Mouse (Mus musculus) neural tube, embryonic 14.5 days (tissue): ENCODE results near the gene Gigyf1. TPM values are rescaled to one million over a fixed set of nuclear protein-coding genes. Genes with fewer than 3 reads are reported as not detected.
A peak's percentile ranks its signal among the peaks of the same experiment; 100 is the strongest.

Experiments
- ATAC-seq: fragments of 200-750 bp; cut with Nextera tagmentation; 2 replicates; pipeline ENCODE4 v1.8.0; 2017; ENCODE audit warnings: low read depth, mild to moderate bottlenecking, moderate TSS enrichment, moderate library complexity
- H3K27ac ChIP-seq: fragments of 300-500 bp; sonication (generic); 2 replicates; pipeline ENCODE4 v1.5.1; 2014; ENCODE audit warnings: low read depth, mild to moderate bottlenecking, control low read depth, low read length, moderate library complexity, mixed read lengths
- H3K27me3 ChIP-seq: fragments of 300-500 bp; sonication (generic); 2 replicates; pipeline ENCODE4 v1.6.1; 2014; ENCODE audit warnings: low read length; ENCODE audit not compliant: control insufficient read depth, insufficient read depth
- H3K36me3 ChIP-seq: fragments of 300-500 bp; sonication (generic); 2 replicates; pipeline ENCODE4 v1.6.1; 2014; ENCODE audit warnings: low read length, mixed read lengths; ENCODE audit not compliant: control insufficient read depth, insufficient read depth
- H3K4me1 ChIP-seq: fragments of 300-500 bp; sonication (generic); 2 replicates; pipeline ENCODE4 v1.6.1; 2014; ENCODE audit warnings: low read length; ENCODE audit not compliant: control insufficient read depth, insufficient read depth
- H3K4me2 ChIP-seq: fragments of 300-500 bp; sonication (generic); 2 replicates; pipeline ENCODE4 v1.6.1; 2014; ENCODE audit warnings: mild to moderate bottlenecking, low read depth, low read length, control low read depth
- H3K4me3 ChIP-seq: fragments of 300-500 bp; sonication (generic); 2 replicates; pipeline ENCODE4 v1.5.1; 2014; ENCODE audit warnings: low read depth, low read length, control low read depth, mixed read lengths
- H3K9ac ChIP-seq: fragments of 300-500 bp; sonication (generic); replicated peaks from 2 replicates; pipeline ENCODE4 v1.6.1; 2014; ENCODE audit warnings: low read depth, mild to moderate bottlenecking, control low read depth, low read length, mixed read lengths
- H3K9me3 ChIP-seq: fragments of 300-500 bp; sonication (generic); 2 replicates; pipeline ENCODE4 v1.6.1; 2016; ENCODE audit warnings: low read length; ENCODE audit not compliant: control insufficient read depth
- WGBS: fragments of 180-500 bp; shearing (Covaris S2); extraction: QIAGEN DNeasy Blood & Tissue Kit; methylation state at CpG from one replicate; pipeline ENCODE4 v1.1.7; 2014; 5-methylcytosine and 5-hydroxymethylcytosine counted together
- polyA plus RNA-seq: library from polyadenylated mRNA; unstranded; fragments of >200 nt; fragmentation: Nextera tagmentation; extraction: Ambion mirVana; gene quantifications from 2 replicates; pipeline ENCODE4 v1.2.1, GENCODE M21; 2014

Gene Gigyf1
- polyA plus RNA-seq, 1 experiment from 2014 or later = 21.2 TPM

- peak overlapping the region; percentile 98; the same call in 1 of the 2 replicates for H3K9ac ChIP-seq
- H3K4me2 ChIP-seq = peak overlapping the region; percentile 95
- WGBS = 54% methylated on average over 3 of the region's 3 CpGs
- ATAC-seq = no peak
- peak overlapping the region; percentile 99 for H3K4me3 ChIP-seq
- peaks cover 32% of the 10 kb centered on the region for H3K4me1 ChIP-seq
- no peaks in the 10 kb centered on the region for H3K9me3 ChIP-seq
- no peaks in the 10 kb centered on the region; the same call in 1 of the 2 replicates for H3K36me3 ChIP-seq
- H3K27me3 ChIP-seq = no peaks in the 10 kb centered on the region
- H3K27ac ChIP-seq = no peak overlapping the region
Observed at GRCm38 (mm10) chr5:137511706-137512105, 6.6 kb upstream of the Gigyf1 start.

DNA sequence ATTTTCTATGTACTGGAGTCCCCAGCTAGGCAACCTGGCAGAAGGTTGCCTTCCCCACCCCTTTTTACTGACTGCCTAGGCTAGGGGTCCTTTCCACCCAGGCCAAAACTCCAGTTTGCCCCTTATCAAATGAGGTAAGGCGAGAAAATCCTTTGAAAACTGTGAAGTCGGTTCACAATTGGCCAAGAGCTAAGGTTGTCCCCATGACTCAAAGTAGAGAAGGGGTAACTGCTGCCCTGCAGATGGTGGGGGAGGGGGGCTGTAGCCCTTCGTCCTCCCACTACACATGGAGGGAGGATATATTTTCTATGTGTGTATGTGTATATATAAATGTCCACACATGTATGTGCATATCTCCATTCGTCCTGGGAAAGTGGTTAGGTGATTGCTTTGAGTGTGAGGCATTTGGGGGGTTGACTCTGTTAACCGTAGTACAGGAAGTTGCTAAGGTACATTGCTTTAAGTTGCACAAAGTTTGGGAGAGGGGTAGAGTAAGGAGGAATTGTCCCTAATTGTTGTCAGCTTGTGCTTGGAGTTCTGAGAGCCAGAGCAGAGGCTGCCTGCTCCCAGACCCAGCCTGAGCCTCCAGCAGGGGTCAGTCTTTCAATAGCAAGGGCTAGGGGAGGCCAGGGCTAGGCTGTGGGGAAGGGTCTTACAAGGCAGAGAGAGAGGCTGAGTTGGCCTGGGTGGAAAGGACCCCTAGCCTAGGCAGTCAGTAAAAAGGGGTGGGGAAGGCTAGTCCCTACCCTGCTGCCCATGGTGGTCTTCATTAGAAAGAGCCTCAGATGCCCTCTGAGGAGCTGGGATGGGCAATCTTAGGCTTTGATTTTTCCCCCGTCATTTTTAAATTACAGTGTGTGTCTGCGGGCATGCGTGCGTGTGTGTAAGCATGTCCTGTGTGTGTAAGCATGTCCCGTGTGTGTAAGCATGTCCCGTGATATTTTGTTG, 5.2 kb upstream of the Gigyf1 start:
- Histone ChIP-seq H3K4me3 (no peak overlapping the region; the same call in 1 of the 2 replicates), H3K27me3 (no peaks in the 10 kb centered on the region), H3K27ac (no peak overlapping the region), H3K4me2 (peak overlapping the region; percentile 18; the same call in 1 of the 2 replicates), H3K4me1 (peaks cover 32% of the 10 kb centered on the region), H3K9ac (no peak overlapping the region), H3K36me3 (no peaks in the 10 kb centered on the region; the same call in 1 of the 2 replicates), H3K9me3 (no peaks in the 10 kb centered on the region)
- 0 out of 2 replicates have a peak, but pooled peaks have one; percentile 39 for ATAC-seq
- WGBS = 86% methylated on average over 11 of the region's 11 CpGs

GRCm38 (mm10) chr5:137513951-137514721, 4.2 kb upstream of the Gigyf1 start:
- Histone ChIP-seq H3K4me2 (peak overlapping the region; percentile 6; the same call in 1 of the 2 replicates), H3K9ac (peak overlapping the region; percentile 5; the same call in 1 of the 2 replicates), H3K4me1 (peaks cover 32% of the 10 kb centered on the region), H3K4me3 (no peak overlapping the region), H3K27me3 (no peaks in the 10 kb centered on the region), H3K9me3 (no peaks in the 10 kb centered on the region), H3K36me3 (peaks cover 8% of the 10 kb centered on the region; the same call in 1 of the 2 replicates), H3K27ac (no peak overlapping the region; the same call in 1 of the 2 replicates)
- WGBS = 87% methylated on average over 12 of the region's 12 CpGs
- no peak for ATAC-seq

- Histone ChIP-seq H3K27me3 (no peaks in the 10 kb centered on the region), H3K4me3 (no peak overlapping the region), H3K4me2 (no peak overlapping the region), H3K27ac (no peak overlapping the region), H3K9me3 (no peaks in the 10 kb centered on the region), H3K9ac (no peak overlapping the region), H3K36me3 (peaks cover 15% of the 10 kb centered on the region), H3K4me1 (peaks cover 32% of the 10 kb centered on the region)
- 96% methylated on average over 3 of the region's 3 CpGs for WGBS
- ATAC-seq = no peak
Observed at GRCm38 (mm10) chr5:137514811-137515210, 3.5 kb upstream of the Gigyf1 start.

- no peaks in the 10 kb centered on the region for H3K27me3 ChIP-seq
- H3K4me3 ChIP-seq = no peak overlapping the region
- H3K4me2 ChIP-seq = no peak overlapping the region
- no peak overlapping the region for H3K9ac ChIP-seq
- 0 out of 2 replicates have a peak, but pooled peaks cover 3% of the 10 kb centered on the region for H3K4me1 ChIP-seq
- H3K9me3 ChIP-seq = no peaks in the 10 kb centered on the region
- no peak overlapping the region for H3K27ac ChIP-seq
- 92% methylated on average over 27 of the region's 27 CpGs for WGBS
- ATAC-seq = no peak
- peaks cover 65% of the 10 kb centered on the region for H3K36me3 ChIP-seq
Observed at GRCm38 (mm10) chr5:137519691-137520550, 1.6 kb downstream of the Gigyf1 start.

GRCm38 (mm10) chr5:137521861-137522260, 3.5 kb downstream of the Gigyf1 start:
- ATAC-seq = no peak
- no peaks in the 10 kb centered on the region for H3K27me3 ChIP-seq
- H3K9ac ChIP-seq = no peak overlapping the region
- H3K4me3 ChIP-seq = no peak overlapping the region
- H3K4me2 ChIP-seq = no peak overlapping the region
- 80% methylated on average over 9 of the region's 9 CpGs for WGBS
- no peak overlapping the region for H3K27ac ChIP-seq
- H3K9me3 ChIP-seq = no peaks in the 10 kb centered on the region
- peaks cover 73% of the 10 kb centered on the region for H3K36me3 ChIP-seq
- H3K4me1 ChIP-seq = 0 out of 2 replicates have a peak, but pooled peaks cover 3% of the 10 kb centered on the region

GRCm38 (mm10) chr5:137522711-137523110, 4.4 kb downstream of the Gigyf1 start:
- H3K9me3 ChIP-seq = no peaks in the 10 kb centered on the region
- ATAC-seq = no peak
- H3K36me3 ChIP-seq = peaks cover 81% of the 10 kb centered on the region
- H3K27me3 ChIP-seq = no peaks in the 10 kb centered on the region
- no peak overlapping the region for H3K4me2 ChIP-seq
- H3K4me3 ChIP-seq = no peak overlapping the region
- H3K27ac ChIP-seq = peak overlapping the region; percentile 44; the same call in 1 of the 2 replicates
- 73% methylated on average over 11 of the region's 11 CpGs for WGBS
- H3K9ac ChIP-seq = no peak overlapping the region
- 0 out of 2 replicates have a peak, but pooled peaks cover 3% of the 10 kb centered on the region for H3K4me1 ChIP-seq
